Mouse (Mus musculus): ENCODE data around the gene Fam107a. TPM values are rescaled to one million over a fixed set of nuclear protein-coding genes. Genes with fewer than 3 reads are reported as not detected.

Fam107a gene
- polyA plus RNA-seq, 1 experiment from 2014 or later, result 0.14 TPM

DNA sequence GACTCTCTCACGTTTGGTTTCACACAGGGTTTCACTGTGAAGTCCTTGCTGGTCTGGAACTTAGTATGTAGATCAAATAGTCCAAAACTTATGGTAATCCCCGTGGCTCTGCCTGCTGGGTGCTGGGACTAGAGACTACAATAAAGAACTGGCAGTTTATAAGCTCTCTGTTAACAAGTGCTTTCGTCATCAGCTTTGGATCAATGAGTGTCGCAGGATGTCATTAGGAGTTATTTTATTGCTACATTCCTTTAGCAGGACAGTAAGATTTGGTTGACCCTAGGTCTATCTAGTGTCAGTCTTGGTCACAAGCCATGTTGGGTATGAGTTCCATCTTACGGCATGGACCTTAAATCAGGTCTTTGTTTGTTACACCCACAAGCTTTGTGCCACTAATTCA lies 57.6 kb downstream of the Fam107a start:
- no peaks in the 10 kb centered on the region for H3K27me3 ChIP-seq (ENCODE audit: low read depth, poor library complexity, severe bottlenecking)
- H3K4me3 ChIP-seq, result no peak overlapping the region
- DNase-seq (ENCODE audit: low spot score), result no peak
- 83% methylated on average over 5 of the region's 5 CpGs for WGBS
- H3K9me3 ChIP-seq (replicated peaks), result no peaks in the 10 kb centered on the region
- no peaks in the 10 kb centered on the region for H3K36me3 ChIP-seq
- H3K27ac ChIP-seq (replicated peaks), result no peak overlapping the region
- H3K4me1 ChIP-seq, result no peaks in the 10 kb centered on the region

DNA sequence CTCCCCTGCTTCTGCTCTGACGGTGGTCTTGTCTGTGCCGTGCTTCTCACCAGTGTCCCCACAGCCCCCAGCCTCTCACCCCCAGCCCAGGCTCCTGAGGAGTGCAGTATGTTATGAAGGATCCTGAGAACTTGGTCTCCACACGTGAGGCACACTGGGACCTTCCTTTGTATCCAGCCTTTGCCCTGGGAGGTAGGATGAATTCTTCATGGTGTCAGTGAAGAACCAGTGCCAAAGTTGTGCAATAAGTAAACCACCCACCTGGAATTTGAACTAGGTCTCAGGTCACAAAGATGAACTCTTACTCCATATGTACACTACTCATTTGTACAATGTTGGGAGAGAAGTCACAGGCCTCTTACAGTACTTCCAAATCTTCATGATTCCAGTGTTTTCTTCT lies 58.7 kb downstream of the Fam107a start, which contains the start of gene Acox2:
Acox2 (minus strand) TSS at position 188 of the 400 bp plus-strand sequence.
- no peaks in the 10 kb centered on the region for H3K4me1 ChIP-seq
- DNase-seq (ENCODE audit: low spot score), result no peak
- H3K4me3 ChIP-seq, result no peak within 1 kb of the TSS
- WGBS, result 86% methylated on average over 3 of the region's 3 CpGs
- H3K9me3 ChIP-seq (replicated peaks), result no peaks in the 10 kb centered on the region
- no peaks in the 10 kb centered on the region for H3K27me3 ChIP-seq (ENCODE audit: low read depth, poor library complexity, severe bottlenecking)
- H3K27ac ChIP-seq (replicated peaks), result no peak within 1 kb of the TSS
- no peaks in the 10 kb centered on the region for H3K36me3 ChIP-seq

DNA sequence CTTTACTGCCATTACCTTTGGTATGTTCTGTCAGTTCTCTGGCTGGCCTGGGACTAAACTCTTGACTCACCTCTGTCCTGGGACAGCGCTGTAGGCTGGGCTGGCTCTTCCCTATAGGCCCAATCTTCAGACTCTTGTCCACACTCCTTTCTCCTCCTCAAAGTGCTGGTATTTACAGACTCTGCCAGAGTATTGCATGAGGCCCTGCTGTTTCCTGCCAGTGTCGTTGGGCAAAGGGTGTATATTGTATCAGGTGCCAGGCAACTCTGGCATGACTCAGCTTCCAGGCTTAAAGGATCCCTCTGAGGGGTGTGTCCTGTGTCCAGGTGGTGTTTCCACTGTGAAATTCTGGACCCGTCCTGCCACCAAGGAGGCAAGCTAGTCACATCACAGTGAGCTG lies 59.1 kb downstream of the Fam107a start:
- H3K27me3 ChIP-seq (ENCODE audit: low read depth, poor library complexity, severe bottlenecking), result no peaks in the 10 kb centered on the region
- no peak for DNase-seq (ENCODE audit: low spot score)
- no peaks in the 10 kb centered on the region for H3K4me1 ChIP-seq

DNA sequence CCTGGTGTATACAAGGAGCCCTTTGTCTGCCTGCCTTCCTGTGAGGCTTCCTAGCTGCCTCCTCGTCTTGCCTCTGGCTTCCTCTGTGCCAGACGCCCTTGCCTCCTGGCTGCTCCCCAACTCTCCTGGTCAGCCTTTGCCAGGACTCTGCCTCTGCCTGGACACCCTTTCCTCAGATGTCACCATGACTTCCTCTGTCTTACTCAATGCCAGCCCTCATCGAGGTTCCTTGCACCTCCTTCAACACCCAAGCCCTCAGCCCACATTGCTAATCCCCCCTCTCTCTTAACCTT lies 59.5 kb downstream of the Fam107a start:
- Histone ChIP-seq H3K9me3 (replicated peaks) (no peaks in the 10 kb centered on the region), H3K36me3 (no peaks in the 10 kb centered on the region), H3K27ac (replicated peaks) (no peak overlapping the region), H3K4me1 (no peaks in the 10 kb centered on the region), H3K4me3 (no peak overlapping the region), H3K27me3 (ENCODE audit: low read depth, poor library complexity, severe bottlenecking) (no peaks in the 10 kb centered on the region)
- DNase-seq (ENCODE audit: low spot score), result no peak
- 62% methylated on average over 3 of the region's 3 CpGs for WGBS

More for the DNA sequence above, 59.1 kb downstream of the Fam107a start:
- no peaks in the 10 kb centered on the region for H3K36me3 ChIP-seq
- 79% methylated on average over 3 of the region's 3 CpGs for WGBS
- H3K27ac ChIP-seq (replicated peaks), result no peak overlapping the region
- H3K4me3 ChIP-seq, result no peak overlapping the region
- no peaks in the 10 kb centered on the region for H3K9me3 ChIP-seq (replicated peaks)

DNA sequence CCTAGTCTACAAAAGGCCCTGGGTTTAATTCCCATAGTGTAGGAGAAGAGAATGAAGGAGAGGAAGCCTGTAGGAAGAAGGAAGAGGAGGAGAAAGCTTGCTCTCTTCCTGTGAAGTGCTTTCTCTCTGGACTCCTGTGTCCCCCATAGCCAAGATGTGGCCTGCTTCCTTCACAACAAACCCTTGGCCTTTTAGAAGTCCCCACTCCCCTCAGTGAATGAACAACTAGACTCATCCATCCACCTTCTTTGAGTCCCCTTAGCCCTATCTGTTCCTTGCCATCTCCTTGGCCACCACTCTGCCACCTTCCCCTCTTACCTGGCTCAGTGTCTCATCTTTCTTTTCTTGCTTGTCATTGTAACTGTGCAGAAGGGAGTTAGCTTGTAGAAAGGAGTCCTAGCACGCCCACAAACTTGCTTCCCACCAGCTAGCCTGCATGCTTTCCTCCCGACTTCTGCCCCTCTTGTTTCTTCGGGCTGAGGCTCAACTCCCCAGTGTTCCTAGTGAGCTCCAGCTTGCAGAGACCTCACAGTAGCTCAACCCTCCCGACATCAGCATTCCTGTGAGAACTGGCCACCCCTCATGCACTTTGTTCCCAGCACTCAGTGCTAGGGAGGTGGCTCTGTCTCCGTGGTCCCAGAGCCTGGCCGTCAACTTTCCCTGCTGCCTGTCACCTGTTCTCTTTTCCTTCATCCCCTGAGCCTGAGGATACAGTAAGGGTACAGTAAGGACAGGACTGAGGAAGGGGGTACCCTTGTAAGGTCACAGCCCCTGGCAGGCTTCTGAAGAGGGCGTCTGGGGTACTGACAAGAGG lies 60.1 kb downstream of the Fam107a start:
- Histone ChIP-seq H3K27me3 (ENCODE audit: low read depth, poor library complexity, severe bottlenecking) (no peaks in the 10 kb centered on the region), H3K9me3 (replicated peaks) (no peaks in the 10 kb centered on the region), H3K36me3 (no peaks in the 10 kb centered on the region), H3K4me3 (no peak overlapping the region), H3K27ac (replicated peaks) (no peak overlapping the region), H3K4me1 (no peaks in the 10 kb centered on the region)
- 65% methylated on average over 7 of the region's 7 CpGs for WGBS
- no peak for DNase-seq (ENCODE audit: low spot score)

DNA sequence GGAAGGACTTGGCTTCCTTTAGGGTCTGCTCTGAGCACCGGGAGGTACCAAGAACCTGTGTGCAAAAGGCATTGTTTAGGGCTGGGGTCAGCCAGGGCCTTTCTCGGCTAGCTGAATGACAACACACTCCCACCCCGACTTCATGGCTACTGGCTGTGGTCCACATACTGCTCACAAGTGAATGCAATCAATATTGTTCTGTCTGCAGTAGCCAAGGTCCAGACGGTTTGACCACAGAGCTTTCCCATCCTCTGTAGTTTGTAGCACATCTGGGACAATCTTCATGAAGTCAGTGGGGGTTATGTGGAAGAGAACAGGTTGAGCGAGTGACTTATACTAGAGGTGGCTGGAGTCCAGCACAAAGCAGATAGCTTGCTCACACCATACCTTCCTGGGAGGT lies 60.9 kb downstream of the Fam107a start:
- Histone ChIP-seq H3K27me3 (ENCODE audit: low read depth, poor library complexity, severe bottlenecking) (no peaks in the 10 kb centered on the region), H3K4me1 (no peaks in the 10 kb centered on the region), H3K36me3 (no peaks in the 10 kb centered on the region), H3K4me3 (no peak overlapping the region), H3K27ac (replicated peaks) (no peak overlapping the region), H3K9me3 (replicated peaks) (no peaks in the 10 kb centered on the region)
- 84% methylated on average over 5 of the region's 5 CpGs for WGBS
- no peak for DNase-seq (ENCODE audit: low spot score)

DNA sequence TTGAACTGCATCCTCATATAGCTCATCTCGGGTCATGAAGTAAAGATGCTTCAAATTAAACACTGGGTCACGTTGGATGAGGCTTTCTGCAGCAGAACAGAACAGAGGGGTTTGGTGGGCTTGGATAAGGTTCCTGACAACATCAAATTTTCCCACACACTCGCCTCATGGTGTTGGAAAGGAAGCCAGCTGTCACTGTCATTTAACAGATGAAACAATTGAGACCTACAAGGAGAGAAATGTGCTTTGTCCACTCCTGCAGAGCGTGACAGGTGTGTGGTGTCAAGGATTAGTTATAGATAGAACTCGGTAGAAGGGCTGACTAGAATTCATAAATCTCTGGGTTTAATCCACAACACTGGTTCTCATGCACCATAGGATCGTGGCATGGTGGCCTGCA lies 61.8 kb downstream of the Fam107a start:
- Histone ChIP-seq H3K36me3 (no peaks in the 10 kb centered on the region), H3K27me3 (ENCODE audit: low read depth, poor library complexity, severe bottlenecking) (no peaks in the 10 kb centered on the region), H3K27ac (replicated peaks) (no peak overlapping the region), H3K4me3 (no peak overlapping the region), H3K4me1 (no peaks in the 10 kb centered on the region), H3K9me3 (replicated peaks) (no peaks in the 10 kb centered on the region)
- 79% methylated on average over 6 of the region's 6 CpGs for WGBS
- no peak for DNase-seq (ENCODE audit: low spot score)

DNA sequence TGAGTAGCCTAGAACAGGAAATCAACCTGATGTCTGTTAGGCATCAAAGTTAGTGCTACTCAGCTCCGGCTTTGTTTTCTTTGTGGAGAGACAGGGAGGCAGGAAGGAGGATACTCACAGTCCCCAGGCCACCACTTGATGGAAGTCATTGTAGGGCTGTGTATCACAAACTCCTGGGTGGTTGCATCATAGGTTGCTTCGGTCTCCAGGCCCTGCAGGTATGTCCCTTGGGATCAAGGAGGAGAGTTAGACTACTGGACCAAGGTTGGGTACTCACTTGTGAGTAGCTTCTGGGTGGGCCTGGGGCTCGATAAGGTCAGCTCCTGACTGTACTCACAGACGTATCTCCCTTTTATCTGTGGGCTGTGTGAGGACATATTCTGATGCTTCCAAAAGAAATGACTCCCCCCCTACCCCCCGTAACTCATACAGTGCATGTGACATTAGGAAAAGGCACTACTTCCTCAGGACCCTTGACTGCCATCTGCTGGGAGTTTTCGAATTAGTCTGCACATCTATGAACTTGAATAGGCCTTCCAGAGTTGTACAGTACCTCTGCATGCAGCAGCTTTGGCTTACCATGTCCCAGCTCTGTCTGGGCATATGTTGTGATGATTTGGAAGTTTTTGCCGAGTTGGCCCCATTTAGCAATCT lies 62.6 kb downstream of the Fam107a start:
- 77% methylated on average over 7 of the region's 7 CpGs for WGBS
- no peaks in the 10 kb centered on the region for H3K36me3 ChIP-seq
- H3K4me1 ChIP-seq, result no peaks in the 10 kb centered on the region
- H3K27ac ChIP-seq (replicated peaks), result no peak overlapping the region
- no peak for DNase-seq (ENCODE audit: low spot score)
- no peak overlapping the region for H3K4me3 ChIP-seq
- H3K9me3 ChIP-seq (replicated peaks), result no peaks in the 10 kb centered on the region
- H3K27me3 ChIP-seq (ENCODE audit: low read depth, poor library complexity, severe bottlenecking), result no peaks in the 10 kb centered on the region

DNA sequence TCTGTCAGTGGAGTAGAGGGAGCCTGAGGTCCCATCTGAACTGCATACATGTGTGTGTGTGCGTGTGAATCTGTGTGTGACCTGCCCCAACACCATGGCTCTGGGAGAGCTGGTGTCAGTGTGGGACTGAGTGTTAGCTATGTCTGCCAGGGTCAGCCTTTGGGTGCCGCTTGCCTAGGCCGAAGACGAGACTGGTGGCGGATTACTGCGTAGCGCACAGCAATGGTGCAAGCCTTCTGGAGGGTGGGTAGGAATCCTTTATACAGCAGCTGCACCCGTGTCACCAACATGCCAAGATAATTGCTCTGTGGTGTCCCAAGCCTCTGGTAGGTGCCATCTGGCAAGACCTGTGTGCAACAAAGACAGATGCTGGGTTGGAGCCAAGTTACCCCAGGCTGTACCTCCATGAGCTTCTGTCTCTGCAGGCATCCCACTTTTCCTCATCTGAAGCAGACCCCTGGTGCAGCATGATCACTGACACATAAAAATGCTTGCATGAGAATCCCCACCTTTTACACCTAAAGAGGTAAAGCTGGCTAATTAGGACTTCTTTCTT lies 66.4 kb downstream of the Fam107a start:
- no peak for DNase-seq (ENCODE audit: low spot score)

DNA sequence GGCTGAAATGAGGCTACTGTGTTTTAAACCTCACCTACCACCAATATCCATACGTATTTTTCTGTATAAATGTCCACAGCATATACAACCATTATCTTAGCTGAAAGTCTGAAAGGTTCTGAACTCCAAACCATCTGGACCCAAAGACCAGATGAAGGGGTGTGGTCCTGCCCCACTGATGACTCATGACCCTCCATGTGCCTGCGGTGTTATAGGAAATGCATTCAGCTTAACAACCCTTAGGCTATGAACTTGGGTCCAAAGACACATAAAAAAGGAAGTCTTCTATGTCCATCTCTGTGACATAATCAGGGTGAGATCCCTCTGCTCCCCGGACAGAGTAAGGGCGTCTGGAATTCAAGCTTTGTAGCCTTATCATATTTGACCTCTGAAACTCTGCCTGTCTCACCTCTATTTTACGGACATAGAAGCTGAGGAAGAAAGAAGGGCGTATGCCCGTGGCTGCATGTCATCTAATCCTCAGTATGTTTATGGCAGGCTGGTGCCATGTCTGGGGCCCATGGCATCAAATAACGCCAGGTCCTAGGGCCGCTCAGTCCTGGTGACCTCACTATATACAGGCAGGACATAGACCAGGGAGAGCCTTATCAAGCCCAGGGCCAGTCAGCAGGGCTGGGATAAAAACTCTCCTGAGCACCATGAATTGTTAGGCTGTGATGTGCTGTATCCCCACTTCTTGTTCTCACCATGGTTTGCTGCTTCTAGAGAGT lies 67.5 kb downstream of the Fam107a start:
- H3K4me1 ChIP-seq, result no peaks in the 10 kb centered on the region
- DNase-seq (ENCODE audit: low spot score), result no peak
- WGBS, result 90% methylated on average over 9 of the region's 9 CpGs

More for the DNA sequence above, 66.4 kb downstream of the Fam107a start:
- H3K27me3 ChIP-seq (ENCODE audit: low read depth, poor library complexity, severe bottlenecking), result no peaks in the 10 kb centered on the region
- no peak overlapping the region for H3K4me3 ChIP-seq
- WGBS, result 94% methylated on average over 8 of the region's 8 CpGs
- no peaks in the 10 kb centered on the region for H3K36me3 ChIP-seq
- no peak overlapping the region for H3K27ac ChIP-seq (replicated peaks)
- no peaks in the 10 kb centered on the region for H3K9me3 ChIP-seq (replicated peaks)
- H3K4me1 ChIP-seq, result no peaks in the 10 kb centered on the region

DNA sequence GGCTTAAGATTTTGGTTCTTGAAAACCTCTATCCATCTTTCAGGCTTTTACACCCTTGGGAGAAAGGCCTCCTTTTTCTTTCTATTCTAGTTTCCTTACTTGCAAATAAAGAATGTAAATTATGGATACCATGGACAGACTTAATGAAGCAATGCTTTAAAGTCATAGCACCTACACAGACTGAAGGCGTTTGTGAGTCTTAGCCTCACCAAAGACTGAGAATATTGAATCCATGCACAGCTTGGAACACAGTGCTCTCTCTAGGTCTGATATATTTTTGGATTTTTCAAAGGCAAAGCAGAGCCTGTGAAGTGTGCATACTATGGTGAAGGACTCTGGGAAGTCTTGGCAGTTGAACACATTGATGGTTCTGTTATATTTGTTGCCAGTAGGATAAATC lies 68.6 kb downstream of the Fam107a start:
- Histone ChIP-seq H3K27me3 (ENCODE audit: low read depth, poor library complexity, severe bottlenecking) (no peaks in the 10 kb centered on the region), H3K27ac (replicated peaks) (no peak overlapping the region), H3K4me3 (no peak overlapping the region), H3K9me3 (replicated peaks) (no peaks in the 10 kb centered on the region), H3K36me3 (no peaks in the 10 kb centered on the region), H3K4me1 (no peaks in the 10 kb centered on the region)
- no peak for DNase-seq (ENCODE audit: low spot score)
- 93% methylated on average over 1 of the region's 1 CpGs for WGBS

More for the DNA sequence above, 67.5 kb downstream of the Fam107a start:
- Histone ChIP-seq H3K27ac (replicated peaks) (no peak overlapping the region), H3K9me3 (replicated peaks) (no peaks in the 10 kb centered on the region), H3K36me3 (no peaks in the 10 kb centered on the region), H3K4me3 (no peak overlapping the region), H3K27me3 (ENCODE audit: low read depth, poor library complexity, severe bottlenecking) (no peaks in the 10 kb centered on the region)

DNA sequence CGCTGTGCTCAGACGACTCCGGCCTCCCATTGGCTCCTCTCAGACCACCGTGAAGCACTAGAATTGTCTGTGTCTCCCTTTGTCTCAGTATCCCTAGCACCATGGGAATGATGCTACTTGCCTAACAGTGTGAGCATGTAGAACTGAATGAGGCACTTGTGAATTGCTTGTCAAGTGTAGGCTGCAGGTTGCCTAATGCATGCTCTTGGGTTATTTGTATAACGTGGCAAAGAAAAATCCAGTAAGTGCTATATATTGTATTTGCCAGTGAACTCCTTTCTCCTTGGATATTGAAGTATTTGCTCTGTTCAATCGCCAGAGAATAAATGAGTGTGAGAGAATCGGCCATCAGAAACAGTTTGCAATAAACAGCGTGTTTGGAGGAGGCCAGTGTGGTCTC lies 70.9 kb downstream of the Fam107a start:
- no peak for DNase-seq (ENCODE audit: low spot score)
- Histone ChIP-seq H3K27ac (replicated peaks) (no peak overlapping the region), H3K4me1 (peaks cover 16% of the 10 kb centered on the region), H3K4me3 (no peak overlapping the region), H3K9me3 (replicated peaks) (no peaks in the 10 kb centered on the region), H3K27me3 (ENCODE audit: low read depth, poor library complexity, severe bottlenecking) (no peaks in the 10 kb centered on the region), H3K36me3 (no peaks in the 10 kb centered on the region)
- 89% methylated on average over 8 of the region's 8 CpGs for WGBS
